Mouse (Mus musculus) central nervous system, embryonic 14 days (tissue): ENCODE measurements around the gene Vmn1r95. TPM values are rescaled to one million over a fixed set of nuclear protein-coding genes. Genes with fewer than 3 reads are reported as not detected.

ENCODE experiments used
- polyA plus RNA-seq: library from polyadenylated mRNA; depleted of rRNA; stranded (reverse); fragments of >200 nt; gene quantifications from 2 replicates; pipeline ENCODE4 v1.2.3, GENCODE M21; 2012; rRNA removed

Gene Vmn1r95
- not detected in 2 replicates for polyA plus RNA-seq

GRCm38 (mm10) chr7:20193410-20193809 is at the start of gene Vmn1r95:
Gene Vmn1r95 (plus strand): TSS chr7:20193710.

GRCm38 (mm10) chr7:20168277-20168676 is 25.2 kb upstream of the Vmn1r95 start, which contains the start of gene Vmn1r94:
Gene Vmn1r94 (minus strand): TSS chr7:20168377.

GRCm38 (mm10) chr7:20205507-20205906 is 12.0 kb downstream of the Vmn1r95 start, which contains the start of gene Gm6164:
Gene Gm6164 (minus strand): TSS chr7:20205607.

GRCm38 (mm10) chr7:20233728-20234127 is 40.2 kb downstream of the Vmn1r95 start, which contains the start of gene Gm4498:
Gene Gm4498 (minus strand): TSS chr7:20233828.

Other genes with a start within 250 kb of the Vmn1r95 start
- gene Igsf23, start 243.0 kb upstream of the Vmn1r95 start, polyA plus RNA-seq = not detected in 2 replicates
- gene Ceacam20, start 228.3 kb upstream of the Vmn1r95 start, polyA plus RNA-seq = not detected in 2 replicates
- gene Nlrp9b, start 202.2 kb upstream of the Vmn1r95 start, polyA plus RNA-seq = not detected in 2 replicates
- not detected in 2 replicates for gene Vmn1r91, start 94.0 kb upstream of the Vmn1r95 start, polyA plus RNA-seq
- gene Gm16442, start 71.1 kb upstream of the Vmn1r95 start, polyA plus RNA-seq = not detected in 2 replicates
- gene Vmn1r93, start 54.6 kb upstream of the Vmn1r95 start, polyA plus RNA-seq = not detected in 2 replicates
- not detected in 2 replicates for gene Vmn1r94, start 25.3 kb upstream of the Vmn1r95 start, polyA plus RNA-seq
- not detected in 2 replicates for gene Gm6164, start 11.9 kb downstream of the Vmn1r95 start, polyA plus RNA-seq
- gene Gm4498, start 40.1 kb downstream of the Vmn1r95 start, polyA plus RNA-seq = not detected in 2 replicates
- not detected in 2 replicates for gene Gm5890, start 69.1 kb downstream of the Vmn1r95 start, polyA plus RNA-seq
- gene Gm4133, start 140.4 kb downstream of the Vmn1r95 start, polyA plus RNA-seq = not detected in 2 replicates
- not detected in 2 replicates for gene Gm5728, start 181.7 kb downstream of the Vmn1r95 start, polyA plus RNA-seq
- gene Vmn1r100, start 224.2 kb downstream of the Vmn1r95 start, polyA plus RNA-seq = not detected in 2 replicates
- gene Vmn1r101, start 248.9 kb downstream of the Vmn1r95 start, polyA plus RNA-seq = not detected in 2 replicates